Mouse (Mus musculus): ENCODE measurements around the gene Gramd4.
"Not testable (repeated sequence)": the region's sequence is repeated elsewhere in the genome, so short reads cannot be mapped to it uniquely, and the experiment has no call there.

Gramd4 gene

GRCm38 (mm10) chr15:86090578-86090977 is 33.1 kb downstream of the Gramd4 start:
- DNase-seq (ENCODE audit: low read depth) = no peak

- no peak for DNase-seq (ENCODE audit: low read depth)
These were observed 33.9 kb downstream of the Gramd4 start for GRCm38 (mm10) chr15:86091201-86091997.

- no peak for DNase-seq (ENCODE audit: low read depth)
These were observed 34.6 kb downstream of the Gramd4 start for GRCm38 (mm10) chr15:86091998-86092670.

GRCm38 (mm10) chr15:86093236-86093635 is 35.7 kb downstream of the Gramd4 start:
- no peak for DNase-seq (ENCODE audit: low read depth)

- peak; percentile 59 for DNase-seq (ENCODE audit: low read depth)
These were observed 37.0 kb downstream of the Gramd4 start for GRCm38 (mm10) chr15:86094324-86095121.

- DNase-seq (ENCODE audit: low read depth) = no peak
These were observed 38.5 kb downstream of the Gramd4 start for GRCm38 (mm10) chr15:86095722-86096603.

GRCm38 (mm10) chr15:86096604-86097020 is 39.1 kb downstream of the Gramd4 start:
- DNase-seq (ENCODE audit: low read depth) = not testable (repeated sequence)

GRCm38 (mm10) chr15:86097871-86098270 is 40.4 kb downstream of the Gramd4 start:
- DNase-seq (ENCODE audit: low read depth) = no peak

- no peak for DNase-seq (ENCODE audit: low read depth)
These were observed 44.1 kb downstream of the Gramd4 start for GRCm38 (mm10) chr15:86101585-86101984.

- DNase-seq (ENCODE audit: low read depth) = no peak
These were observed 44.8 kb downstream of the Gramd4 start for GRCm38 (mm10) chr15:86102308-86102707.

GRCm38 (mm10) chr15:86104401-86105344 is 47.2 kb downstream of the Gramd4 start:
- DNase-seq (ENCODE audit: low read depth) = no peak

- no peak for DNase-seq (ENCODE audit: low read depth)
These were observed 47.8 kb downstream of the Gramd4 start for GRCm38 (mm10) chr15:86105345-86105697.

- DNase-seq (ENCODE audit: low read depth) = no peak
These were observed 48.3 kb downstream of the Gramd4 start for GRCm38 (mm10) chr15:86105751-86106150.

GRCm38 (mm10) chr15:86107831-86108471 is 50.5 kb downstream of the Gramd4 start:
- DNase-seq (ENCODE audit: low read depth) = no peak

- no peak for DNase-seq (ENCODE audit: low read depth)
These were observed 51.8 kb downstream of the Gramd4 start for GRCm38 (mm10) chr15:86109245-86109644.

GRCm38 (mm10) chr15:86109650-86110211 is 52.2 kb downstream of the Gramd4 start:
- DNase-seq (ENCODE audit: low read depth) = no peak

GRCm38 (mm10) chr15:86110361-86111103 is 53.0 kb downstream of the Gramd4 start:
- DNase-seq (ENCODE audit: low read depth) = no peak

GRCm38 (mm10) chr15:86112707-86113341 is 55.3 kb downstream of the Gramd4 start:
- no peak for DNase-seq (ENCODE audit: low read depth)

Measured in induced T-regulatory cell, adult 2 months (primary cell).